Mouse (Mus musculus) CH12.LX (cell line): ENCODE measurements around the gene Por. TPM values are rescaled to one million over a fixed set of nuclear protein-coding genes. Genes with fewer than 3 reads are reported as not detected.

Source experiments
- DNase-seq: peaks from one replicate; pipeline ENCODE4 v3.0.0-alpha.2; 2013; ENCODE audit errors: extremely low read depth
- H3K27ac ChIP-seq: 2 replicates; pipeline ENCODE4 v1.5.1; 2012; ENCODE audit warnings: low read depth, mild to moderate bottlenecking, control low read depth, moderate library complexity; ENCODE audit not compliant: insufficient read depth
- H3K27me3 ChIP-seq: replicated peaks from 2 replicates; pipeline ENCODE3; 2012; ENCODE audit warnings: inconsistent platforms
- H3K36me3 ChIP-seq, 2 experiments: replicated peaks in 1 of 2; 2 replicates each; pipeline versions ENCODE3 to v1.6.1; 2012; ENCODE audit warnings: inconsistent platforms in 1 of 2, low read length in 1 of 2, mild to moderate bottlenecking in 1 of 2, mixed read lengths in 1 of 2, moderate library complexity in 1 of 2; ENCODE audit not compliant: control insufficient read depth in 1 of 2, insufficient read depth in 1 of 2
- H3K4me1 ChIP-seq, 2 experiments: 2 replicates each; pipeline ENCODE4 v1.6.1; 2012; ENCODE audit warnings: inconsistent platforms in 1 of 2, moderate library complexity in 1 of 2; ENCODE audit not compliant: insufficient read depth in 2 of 2, control insufficient read depth in 1 of 2
- H3K4me2 ChIP-seq: 2 replicates; pipeline ENCODE4 v1.6.1; 2012; ENCODE audit warnings: low read depth, mild to moderate bottlenecking, control low read depth; ENCODE audit not compliant: poor library complexity, insufficient read depth, severe bottlenecking
- H3K4me3 ChIP-seq, 3 experiments: fragments of 150-350 bp in 1 of 3; sonication (generic) in 1 of 3; replicated peaks in 1 of 3; 2 replicates each; pipeline versions ENCODE3 to v1.5.1; 2011 to 2012; ENCODE audit warnings: low read depth in 2 of 3, low read length in 2 of 3, mild to moderate bottlenecking in 2 of 3, moderate library complexity in 2 of 3, control low read depth in 1 of 3, improper control_type of control experiment in 1 of 3, inconsistent platforms in 1 of 3, mixed read lengths in 1 of 3; ENCODE audit not compliant: poor library complexity in 1 of 3
- H3K79me2 ChIP-seq: replicated peaks from 2 replicates; pipeline ENCODE4 v1.6.1; 2012; ENCODE audit warnings: mild to moderate bottlenecking, moderate library complexity; ENCODE audit not compliant: control insufficient read depth, poor library complexity, insufficient read depth, severe bottlenecking; ENCODE audit errors: extremely low read depth
- H3K9ac ChIP-seq: 2 replicates; pipeline ENCODE4 v1.6.1; 2012; ENCODE audit warnings: low read depth, mild to moderate bottlenecking, control low read depth, moderate library complexity; ENCODE audit not compliant: insufficient read depth
- H3K9me3 ChIP-seq: replicated peaks from 2 replicates; pipeline ENCODE3; 2012; ENCODE audit warnings: low read length, inconsistent platforms, mixed read lengths
- BHLHE40 ChIP-seq: IDR thresholded peaks from 2 replicates; pipeline ENCODE4 v1.6.1; 2011; ENCODE audit warnings: mild to moderate bottlenecking, low read depth, low read length, improper control_type of control experiment
- CHD1 ChIP-seq: IDR thresholded peaks from 2 replicates; pipeline ENCODE4 v1.6.1; 2012; ENCODE audit warnings: low read depth, low read length, improper control_type of control experiment, inconsistent platforms
- CHD2 ChIP-seq: IDR thresholded peaks from 2 replicates; pipeline ENCODE4 v1.6.1; 2011; ENCODE audit warnings: low read length, improper control_type of control experiment
- CTCF ChIP-seq, 2 experiments: IDR thresholded peaks in 1 of 2; conservative IDR thresholded peaks in 1 of 2; 2 replicates each; pipeline ENCODE4 v1.5.1; 2011 to 2012; ENCODE audit warnings: low read depth in 2 of 2, low read length in 2 of 2, improper control_type of control experiment in 1 of 2, inconsistent platforms in 1 of 2, mild to moderate bottlenecking in 1 of 2, moderate library complexity in 1 of 2
- E2F4 ChIP-seq: IDR thresholded peaks from 2 replicates; pipeline ENCODE4 v1.6.1; 2011; ENCODE audit warnings: low read depth, low read length, improper control_type of control experiment; ENCODE audit not compliant: insufficient replicate concordance
- ELF1 ChIP-seq: IDR thresholded peaks from 2 replicates; pipeline ENCODE4 v1.6.1; 2014; ENCODE audit warnings: low read depth, mild to moderate bottlenecking, inconsistent platforms, low read length, improper control_type of control experiment
- EP300 ChIP-seq: IDR thresholded peaks from 2 replicates; pipeline ENCODE4 v1.6.1; 2011; ENCODE audit warnings: low read length, improper control_type of control experiment
- IRF4 ChIP-seq: IDR thresholded peaks from 2 replicates; pipeline ENCODE4 v1.6.1; 2014; ENCODE audit warnings: low read depth, mild to moderate bottlenecking, inconsistent platforms, low read length, improper control_type of control experiment
- JUN ChIP-seq: IDR thresholded peaks from 2 replicates; pipeline ENCODE4 v1.6.1; 2011; ENCODE audit warnings: low read depth, mild to moderate bottlenecking, low read length, improper control_type of control experiment, moderate library complexity; ENCODE audit not compliant: insufficient read depth
- JUND ChIP-seq: conservative IDR thresholded peaks from 2 replicates; pipeline ENCODE4 v1.6.1; 2011; ENCODE audit warnings: low read depth, low read length, improper control_type of control experiment
- MAX ChIP-seq: IDR thresholded peaks from 2 replicates; pipeline ENCODE4 v1.6.1; 2011; ENCODE audit warnings: low read length, improper control_type of control experiment
- MAZ ChIP-seq: IDR thresholded peaks from 2 replicates; pipeline ENCODE4 v1.6.1; 2012; ENCODE audit warnings: low read depth, mild to moderate bottlenecking, inconsistent platforms, low read length, improper control_type of control experiment, moderate library complexity
- NELFE ChIP-seq: IDR thresholded peaks from 2 replicates; pipeline ENCODE4 v1.6.1; 2011; ENCODE audit warnings: low read depth, low read length, improper control_type of control experiment
- NRF1 ChIP-seq: IDR thresholded peaks from 2 replicates; pipeline ENCODE4 v1.6.1; 2014; ENCODE audit warnings: low read depth, mild to moderate bottlenecking, inconsistent platforms, low read length, improper control_type of control experiment, moderate library complexity
- PAX5 ChIP-seq: IDR thresholded peaks from 2 replicates; pipeline ENCODE4 v1.6.1; 2012; ENCODE audit warnings: low read length, inconsistent platforms, mixed read lengths
- RCOR1 ChIP-seq: conservative IDR thresholded peaks from 2 replicates; pipeline ENCODE4 v1.6.1; 2012; ENCODE audit warnings: low read depth, mild to moderate bottlenecking, inconsistent platforms, low read length, improper control_type of control experiment
- SMC3 ChIP-seq: IDR thresholded peaks from 2 replicates; pipeline ENCODE4 v1.6.1; 2011; ENCODE audit warnings: low read depth, low read length, improper control_type of control experiment
- USF1 ChIP-seq: IDR thresholded peaks from 2 replicates; pipeline ENCODE4 v1.6.1; 2014; ENCODE audit warnings: low read depth, mild to moderate bottlenecking, inconsistent platforms, low read length, improper control_type of control experiment
- USF2 ChIP-seq: conservative IDR thresholded peaks from 2 replicates; pipeline ENCODE4 v1.6.1; 2011; ENCODE audit warnings: low read depth, low read length, improper control_type of control experiment
- ZMIZ1 ChIP-seq: IDR thresholded peaks from 2 replicates; pipeline ENCODE4 v1.6.1; 2012; ENCODE audit warnings: low read depth, mild to moderate bottlenecking, inconsistent platforms, low read length, improper control_type of control experiment
- ZNF384 ChIP-seq: IDR thresholded peaks from 2 replicates; pipeline ENCODE4 v1.6.1; 2012; ENCODE audit warnings: low read depth, low read length, improper control_type of control experiment, inconsistent platforms
- dilution Hi-C: fragments of 300-500 bp; cut with MboI; formaldehyde crosslinking; loops from 2 replicates; pipeline ENCODE4 v1.14.3; 2020; ENCODE audit warnings: low sequenced_read_pairs; ENCODE audit not compliant: extremely low pct_unique_long_range_greater_than_20kb, extremely low pct_ligation_motif_present
- in situ Hi-C: fragments of 300-500 bp; cut with MboI; formaldehyde crosslinking; loops from 3 replicates; pipeline ENCODE4 v1.14.3; 2019; ENCODE audit warnings: low sequenced_read_pairs, low pct_ligation_motif_present, low pct_unique_long_range_greater_than_20kb, mixed read lengths
- polyA plus RNA-seq: library from polyadenylated mRNA; unstranded; fragments of >175 nt; gene quantifications from 2 replicates; pipeline ENCODE4 v1.2.1, GENCODE M21; 2012; ENCODE audit warnings: low read depth; ENCODE audit not compliant: insufficient read length
- total RNA-seq, 2 experiments: library from RNA; depleted of rRNA; stranded (reverse); fragments of 300-350 nt in 1 of 2; fragments of >200 nt in 1 of 2; gene quantifications; 2 replicates each; pipeline ENCODE4 v1.2.3; 2012 to 2014

Gene Por
- total and polyA plus RNA-seq, 3 experiments: 17.3 to 56.8 (median 41.2) TPM

GRCm38 (mm10) chr5:135659956-135660355 is 9.9 kb upstream of the Por start:
- dilution Hi-C loops (no loop called here), in situ Hi-C loops (no loop called here)
- Histone ChIP-seq H3K9me3 (no peaks in the 10 kb centered on the region), H3K9ac (no peak overlapping the region), H3K27ac (no peak overlapping the region), H3K36me3 (no peaks in the 10 kb centered on the region), H3K79me2 (no peaks in the 10 kb centered on the region), H3K4me3 (no peak overlapping the region), H3K4me1 (peaks cover 0 to 6% of the 10 kb centered on the region in 2 experiments; a peak in 1 of 4 replicates), H3K27me3 (no peaks in the 10 kb centered on the region), H3K4me2 (no peak overlapping the region)
- no peak for DNase-seq
- no peak for TF ChIP-seq MAX
- no peak for TF ChIP-seq E2F4
- no peak for TF ChIP-seq EP300
- no peak for TF ChIP-seq BHLHE40
- no peak for TF ChIP-seq ZNF384
- TF ChIP-seq PAX5: no peak
- no peak for TF ChIP-seq CHD2
- TF ChIP-seq RCOR1: no peak
- TF ChIP-seq ZMIZ1: no peak
- no peak for TF ChIP-seq IRF4
- TF ChIP-seq USF1: no peak
- TF ChIP-seq JUN: no peak

- in situ Hi-C loops: no loop called here
- DNase-seq: no peak
- peaks cover 0 to 6% of the 10 kb centered on the region in 2 experiments; a peak in 1 of 4 replicates for H3K4me1 ChIP-seq
- H3K4me3 ChIP-seq: no peak overlapping the region
- H3K79me2 ChIP-seq: no peaks in the 10 kb centered on the region
- H3K36me3 ChIP-seq: no peaks in the 10 kb centered on the region
- no peaks in the 10 kb centered on the region for H3K27me3 ChIP-seq
- no peak overlapping the region for H3K9ac ChIP-seq
- TF ChIP-seq PAX5: no peak
- no peak for TF ChIP-seq CHD1
- TF ChIP-seq USF2: no peak
- no peak for TF ChIP-seq NELFE
- TF ChIP-seq, all 38 proteins: peak for 0
- dilution Hi-C loops: no loop called here
- H3K4me2 ChIP-seq: no peak overlapping the region
- no peaks in the 10 kb centered on the region for H3K9me3 ChIP-seq
- H3K27ac ChIP-seq: no peak overlapping the region
Measured at GRCm38 (mm10) chr5:135660535-135660934, 9.3 kb upstream of the Por start.

GRCm38 (mm10) chr5:135666890-135667289 is 2.9 kb upstream of the Por start:
- no peak overlapping the region for H3K27ac ChIP-seq
- H3K79me2 ChIP-seq: no peaks in the 10 kb centered on the region
- no peak for DNase-seq
- dilution Hi-C loops: no loop called here
- H3K9me3 ChIP-seq: peaks cover 2% of the 10 kb centered on the region
- TF ChIP-seq SMC3 (no peak), USF2 (no peak), JUND (no peak), MAX (no peak), CTCF (conservative IDR thresholded peaks at IDR 0.05 in 1 of 2, IDR thresholded peaks at IDR 0.05 in 1 of 2; ENCODE audit: low read depth in 2 of 2, low read length in 2 of 2) (no peak), MAZ (no peak), NRF1 (no peak), ZMIZ1 (no peak), ELF1 (no peak), PAX5 (no peak)
- no peaks in the 10 kb centered on the region for H3K27me3 ChIP-seq
- H3K9ac ChIP-seq: no peak overlapping the region
- no peaks in the 10 kb centered on the region for H3K36me3 ChIP-seq
- H3K4me1 ChIP-seq: peaks cover 4 to 8% of the 10 kb centered on the region in 2 experiments; a peak in 3 of 4 replicates
- no peak overlapping the region for H3K4me3 ChIP-seq
- H3K4me2 ChIP-seq: no peak overlapping the region
- in situ Hi-C loops: no loop called here
